Mouse (Mus musculus) heart, adult 11 months (tissue): ENCODE data around the gene Cldn34c2.
"Not testable (repeated sequence)": the region's sequence is repeated elsewhere in the genome, so short reads cannot be mapped to it uniquely, and the experiment has no call there.

Experiments used
- DNase-seq: peaks from one replicate; pipeline ENCODE4 v3.0.0; 2022

The Cldn34c2 gene

GRCm38 (mm10) chrX:123581400-123581799 lies at the start of gene Cldn34c2:
Gene Cldn34c2, plus strand, starts transcription at chrX:123581700.
- not testable (repeated sequence) for DNase-seq

GRCm38 (mm10) chrX:123551378-123551777 lies 30.1 kb upstream of the Cldn34c2 start:
- DNase-seq, result not testable (repeated sequence)

- DNase-seq, result peak; percentile 90
These were observed 30.8 kb downstream of the Cldn34c2 start for GRCm38 (mm10) chrX:123612158-123612828.
